Mouse (Mus musculus) heart, adult 2 months (tissue): ENCODE data around the gene Klhl30.

Experiments used
- CTCF ChIP-seq: fragments of 200-600 bp; IDR thresholded peaks from 2 replicates; pipeline ENCODE4 v1.8.1; 2022; ENCODE audit warnings: antibody characterized with exemption, mild to moderate bottlenecking, moderate library complexity
- EP300 ChIP-seq: fragments of 200-500 bp; IDR thresholded peaks from 2 replicates; pipeline ENCODE4 v1.6.1; 2011; ENCODE audit warnings: low read depth, low read length, control low read depth; ENCODE audit not compliant: insufficient read depth
- POLR2A ChIP-seq: fragments of 200-500 bp; IDR thresholded peaks from 2 replicates; pipeline ENCODE4 v1.6.1; 2011; ENCODE audit warnings: mild to moderate bottlenecking, low read depth, low read length, control low read depth; ENCODE audit not compliant: insufficient read depth

DNA sequence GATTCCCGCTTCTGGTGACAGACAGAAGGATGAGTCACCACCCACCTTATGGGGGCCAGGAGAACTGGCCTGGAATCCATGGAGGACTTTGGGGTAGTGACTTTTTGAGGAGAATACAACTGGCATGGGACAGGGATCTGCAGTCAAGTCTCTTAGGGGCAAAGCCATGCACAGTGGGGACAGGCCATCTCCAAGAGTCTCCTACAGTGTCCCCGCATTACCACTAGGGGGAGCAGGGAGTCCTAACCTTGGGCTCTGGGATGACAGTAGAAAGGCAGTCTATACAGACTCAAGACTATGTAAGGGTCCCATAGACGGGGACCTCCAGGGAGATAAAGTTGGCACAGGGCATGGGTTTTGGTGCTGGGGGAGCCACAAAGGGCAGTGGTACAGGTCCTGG lies 3.9 kb upstream of the Klhl30 start:
- TF ChIP-seq CTCF (peak; percentile 97), POLR2A (no peak), EP300 (0 out of 2 replicates have a peak, but pooled peaks have one; percentile 33)
